Mouse (Mus musculus) embryonic facial prominence, embryonic 14.5 days (tissue): ENCODE results near the gene Thrb. TPM values are rescaled to one million over a fixed set of nuclear protein-coding genes. Genes with fewer than 3 reads are reported as not detected.

ENCODE experiments used
- ATAC-seq: fragments of 200-750 bp; cut with Nextera tagmentation; 2 replicates; pipeline ENCODE4 v1.8.0; 2017; ENCODE audit warnings: low read depth, moderate number of reproducible peaks, moderate TSS enrichment
- DNase-seq: peaks from one replicate; pipeline ENCODE4 v3.0.0-alpha.2; 2015; ENCODE audit warnings: low spot score
- H3K27ac ChIP-seq: fragments of 300-500 bp; sonication (generic); replicated peaks from 2 replicates; pipeline ENCODE4 v1.5.1; 2014; ENCODE audit warnings: low read depth, mild to moderate bottlenecking, low read length, moderate library complexity
- H3K27me3 ChIP-seq: fragments of 300-500 bp; sonication (generic); replicated peaks from 2 replicates; pipeline ENCODE4 v1.6.1; 2014; ENCODE audit warnings: low read length; ENCODE audit not compliant: control insufficient read depth, insufficient read depth
- H3K36me3 ChIP-seq: fragments of 300-500 bp; sonication (generic); 2 replicates; pipeline ENCODE4 v1.6.1; 2014; ENCODE audit warnings: low read length, mixed read lengths; ENCODE audit not compliant: control insufficient read depth, insufficient read depth
- H3K4me1 ChIP-seq: fragments of 300-500 bp; sonication (generic); 2 replicates; pipeline ENCODE4 v1.6.1; 2014; ENCODE audit warnings: antibody characterized with exemption, low read length; ENCODE audit not compliant: control insufficient read depth, insufficient read depth
- H3K4me2 ChIP-seq: fragments of 300-500 bp; sonication (generic); 2 replicates; pipeline ENCODE4 v1.6.1; 2014; ENCODE audit warnings: low read depth, mild to moderate bottlenecking, low read length, moderate library complexity, mixed read lengths
- H3K4me3 ChIP-seq: fragments of 300-500 bp; sonication (generic); 2 replicates; pipeline ENCODE4 v1.5.1; 2014; ENCODE audit warnings: low read depth, mild to moderate bottlenecking, low read length
- H3K9ac ChIP-seq: fragments of 300-500 bp; sonication (generic); 2 replicates; pipeline ENCODE4 v1.6.1; 2014; ENCODE audit warnings: low read depth, mild to moderate bottlenecking, low read length, moderate library complexity, mixed read lengths
- H3K9me3 ChIP-seq: fragments of 300-500 bp; sonication (generic); 2 replicates; pipeline ENCODE4 v1.6.1; 2016; ENCODE audit warnings: low read length; ENCODE audit not compliant: control insufficient read depth
- WGBS: fragments of 180-500 bp; shearing (Covaris S2); extraction: QIAGEN DNeasy Blood & Tissue Kit; methylation state at CpG from one replicate; pipeline ENCODE4 v1.1.7; 2014; 5-methylcytosine and 5-hydroxymethylcytosine counted together
- polyA plus RNA-seq: library from polyadenylated mRNA; unstranded; fragments of >200 nt; fragmentation: Nextera tagmentation; extraction: Ambion mirVana; gene quantifications from 2 replicates; pipeline ENCODE4 v1.2.1, GENCODE M21; 2014

Thrb gene
- polyA plus RNA-seq, 1 experiment from 2014 or later = 3.3 TPM

DNA sequence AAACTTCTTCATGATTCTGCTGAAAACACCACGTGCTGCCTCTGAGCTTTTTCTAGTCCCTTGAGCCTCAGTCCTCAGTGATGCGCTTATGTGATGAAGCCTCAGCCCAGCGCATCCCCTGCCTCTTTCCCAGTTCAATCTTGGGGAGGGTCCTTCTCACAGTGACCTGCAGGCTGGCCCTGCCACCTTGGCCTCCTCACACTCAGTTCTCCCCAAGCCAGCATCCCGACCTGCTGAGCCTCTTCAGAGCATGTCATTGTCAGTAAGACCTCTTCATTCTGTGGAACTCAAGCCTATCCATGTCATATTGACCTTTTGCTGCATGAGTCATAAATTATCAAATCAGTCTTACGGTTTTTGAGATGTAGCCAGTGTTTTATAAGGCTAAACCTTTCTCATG is 376.5 kb downstream of the Thrb start:
- no peaks in the 10 kb centered on the region for H3K4me1 ChIP-seq
- H3K36me3 ChIP-seq = no peaks in the 10 kb centered on the region
- 84% methylated on average over 5 of the region's 5 CpGs for WGBS
- H3K9me3 ChIP-seq = no peaks in the 10 kb centered on the region
- ATAC-seq = no peak
- H3K4me3 ChIP-seq = no peak overlapping the region
- no peak overlapping the region for H3K4me2 ChIP-seq
- no peak overlapping the region for H3K9ac ChIP-seq
- no peak overlapping the region for H3K27ac ChIP-seq
- no peak for DNase-seq
- H3K27me3 ChIP-seq = no peaks in the 10 kb centered on the region

DNA sequence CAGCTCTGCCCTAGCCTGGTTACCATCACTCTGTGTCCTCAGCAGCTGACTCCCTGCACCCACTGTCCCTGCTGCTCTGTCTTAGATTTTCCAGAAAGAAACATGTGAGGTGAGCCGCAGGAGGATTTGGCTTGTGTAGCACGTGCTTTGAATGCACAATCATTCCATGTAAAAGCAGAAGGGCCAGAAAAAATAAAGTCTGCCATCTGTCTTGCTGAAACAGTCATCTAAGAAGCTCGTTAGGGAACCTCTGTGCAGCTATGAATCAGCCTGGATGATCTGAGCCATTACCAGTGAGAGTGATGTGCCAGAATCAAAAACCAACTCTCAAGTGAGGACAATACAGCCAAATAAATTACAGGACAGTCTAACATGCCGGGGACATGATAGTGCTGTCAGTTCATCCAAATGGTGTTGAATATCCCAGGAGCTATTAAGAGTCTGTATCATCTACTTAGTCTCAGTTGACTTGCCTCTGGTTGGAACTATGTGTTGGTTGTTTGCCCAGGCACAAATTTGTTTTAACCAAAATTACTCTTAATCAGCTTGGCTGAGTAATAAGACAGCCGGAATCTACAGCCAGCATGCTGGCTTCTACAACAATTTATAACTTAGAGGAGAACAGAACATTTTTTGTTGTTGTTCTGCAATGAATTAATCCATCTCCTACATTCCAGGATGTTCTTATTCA is 402.2 kb downstream of the Thrb start:
- no peak overlapping the region for H3K4me3 ChIP-seq
- H3K9me3 ChIP-seq = 0 out of 2 replicates have a peak, but pooled peaks cover 4% of the 10 kb centered on the region
- H3K4me1 ChIP-seq = no peaks in the 10 kb centered on the region
- no peak overlapping the region for H3K4me2 ChIP-seq
- no peaks in the 10 kb centered on the region for H3K36me3 ChIP-seq
- no peaks in the 10 kb centered on the region for H3K27me3 ChIP-seq
- H3K27ac ChIP-seq = no peak overlapping the region
- H3K9ac ChIP-seq = no peak overlapping the region
- ATAC-seq (no peak), DNase-seq (peak; percentile 5)
- WGBS = 62% methylated on average over 5 of the region's 5 CpGs
